Mouse (Mus musculus) forebrain, embryonic 11.5 days (tissue): Measurements from ENCODE around the gene Ssr2. TPM values are rescaled to one million over a fixed set of nuclear protein-coding genes. Genes with fewer than 3 reads are reported as not detected.

Experiments
- ATAC-seq: fragments of 200-750 bp; cut with Nextera tagmentation; replicated peaks from 2 replicates; pipeline ENCODE4 v1.8.0; 2017; ENCODE audit warnings: moderate TSS enrichment; ENCODE audit not compliant: low FRiP score
- DNase-seq: peaks from one replicate; pipeline ENCODE4 v3.0.0-alpha.2; 2017; ENCODE audit warnings: low spot score
- H3K27ac ChIP-seq: fragments of 300-500 bp; sonication (generic); 2 replicates; pipeline ENCODE4 v1.5.1; 2014; ENCODE audit warnings: low read depth, low read length
- H3K27me3 ChIP-seq: fragments of 300-500 bp; sonication (generic); 2 replicates; pipeline ENCODE4 v1.6.1; 2014; ENCODE audit warnings: mild to moderate bottlenecking, low read length, mixed read lengths; ENCODE audit not compliant: control insufficient read depth, insufficient read depth
- H3K36me3 ChIP-seq: fragments of 300-500 bp; sonication (generic); 2 replicates; pipeline ENCODE4 v1.6.1; 2014; ENCODE audit warnings: mild to moderate bottlenecking, low read length, moderate library complexity, mixed read lengths; ENCODE audit not compliant: control insufficient read depth, insufficient read depth
- H3K4me1 ChIP-seq: fragments of 300-500 bp; sonication (generic); replicated peaks from 2 replicates; pipeline ENCODE4 v1.6.1; 2014; ENCODE audit warnings: low read length, mixed read lengths; ENCODE audit not compliant: control insufficient read depth, insufficient read depth
- H3K4me2 ChIP-seq: fragments of 300-500 bp; sonication (generic); 2 replicates; pipeline ENCODE4 v1.6.1; 2014; ENCODE audit warnings: low read depth, mild to moderate bottlenecking, low read length, moderate library complexity, mixed read lengths; ENCODE audit not compliant: severe bottlenecking
- H3K4me3 ChIP-seq: fragments of 300-500 bp; sonication (generic); 2 replicates; pipeline ENCODE4 v1.5.1; 2014; ENCODE audit warnings: low read depth, low read length
- H3K9ac ChIP-seq: fragments of 300-500 bp; sonication (generic); 2 replicates; pipeline ENCODE4 v1.6.1; 2014; ENCODE audit warnings: low read length
- H3K9me3 ChIP-seq: fragments of 300-500 bp; sonication (generic); 2 replicates; pipeline ENCODE4 v1.6.1; 2016; ENCODE audit warnings: low read length, mixed read lengths; ENCODE audit not compliant: control insufficient read depth
- WGBS: fragments of 180-500 bp; shearing (Covaris S2); extraction: QIAGEN DNeasy Blood & Tissue Kit; methylation state at CpG from one replicate; pipeline ENCODE4 v1.1.7; 2014; 5-methylcytosine and 5-hydroxymethylcytosine counted together
- polyA plus RNA-seq: library from polyadenylated mRNA; unstranded; fragments of >200 nt; fragmentation: Nextera tagmentation; extraction: Ambion mirVana; gene quantifications from 2 replicates; pipeline ENCODE4 v1.2.1, GENCODE M21; 2014

Gene Ssr2
- polyA plus RNA-seq, 1 experiment from 2014 or later: 142 TPM

DNA sequence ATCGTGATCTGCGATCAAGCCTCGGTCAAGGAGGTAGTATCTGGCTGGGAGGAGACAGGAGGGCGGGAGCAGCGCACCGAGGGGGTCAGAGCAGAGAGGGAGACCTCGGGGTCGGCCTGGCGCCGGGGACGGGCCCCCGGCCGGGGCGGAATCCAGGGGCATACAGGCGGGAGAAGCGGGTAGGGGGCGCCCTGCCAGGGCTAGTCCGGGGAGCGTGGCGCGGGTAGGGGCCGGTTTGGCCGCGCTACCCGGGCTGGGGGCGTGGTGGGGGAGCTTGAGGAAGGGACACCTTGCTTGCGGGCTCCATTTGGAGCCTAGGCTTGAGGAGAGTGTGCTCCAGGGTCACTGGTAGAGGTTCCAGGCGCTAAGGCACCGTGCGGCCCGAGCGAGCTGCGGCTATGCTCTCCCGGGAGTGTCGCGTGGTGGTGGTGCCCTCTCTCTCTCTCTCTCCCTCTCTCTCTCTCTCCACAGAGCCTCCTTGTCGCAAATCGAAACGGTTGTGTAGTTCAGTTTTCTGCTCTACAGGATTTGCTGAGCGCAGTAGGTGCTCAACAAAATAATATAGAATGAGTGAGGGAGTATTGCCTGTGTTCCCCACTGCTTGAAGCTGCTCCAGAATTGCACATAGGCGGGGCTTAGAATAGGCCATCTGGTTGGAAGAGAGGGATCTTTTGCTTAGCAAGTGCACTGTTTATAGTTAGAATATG, 21.6 kb upstream of the Ssr2 start:
- no peaks in the 10 kb centered on the region for H3K27me3 ChIP-seq
- H3K27ac ChIP-seq: peak overlapping the region; percentile 93
- ATAC-seq (peak; percentile 67), DNase-seq (no peak)
- H3K4me2 ChIP-seq: peak overlapping the region; percentile 83
- H3K9me3 ChIP-seq: no peaks in the 10 kb centered on the region
- WGBS: under 1% methylated on average over 41 of the region's 41 CpGs
- peaks cover 6% of the 10 kb centered on the region; the same call in 1 of the 2 replicates for H3K4me1 ChIP-seq
- H3K36me3 ChIP-seq: peaks cover 15% of the 10 kb centered on the region
- H3K9ac ChIP-seq: peak overlapping the region; percentile 92
- H3K4me3 ChIP-seq: peak overlapping the region; percentile 84

- Histone ChIP-seq H3K27me3 (no peaks in the 10 kb centered on the region), H3K9me3 (no peaks in the 10 kb centered on the region), H3K27ac (no peak overlapping the region), H3K4me3 (no peak overlapping the region; the same call in 1 of the 2 replicates), H3K4me1 (peaks cover 6% of the 10 kb centered on the region; the same call in 1 of the 2 replicates), H3K4me2 (peak overlapping the region; percentile 83), H3K9ac (no peak overlapping the region), H3K36me3 (peaks cover 16% of the 10 kb centered on the region)
- WGBS: 82% methylated on average over 5 of the region's 5 CpGs
- DNase-seq: peak; percentile 52
- no peak for ATAC-seq
Observed at GRCm38 (mm10) chr3:88555069-88555605, 20.5 kb upstream of the Ssr2 start.

DNA sequence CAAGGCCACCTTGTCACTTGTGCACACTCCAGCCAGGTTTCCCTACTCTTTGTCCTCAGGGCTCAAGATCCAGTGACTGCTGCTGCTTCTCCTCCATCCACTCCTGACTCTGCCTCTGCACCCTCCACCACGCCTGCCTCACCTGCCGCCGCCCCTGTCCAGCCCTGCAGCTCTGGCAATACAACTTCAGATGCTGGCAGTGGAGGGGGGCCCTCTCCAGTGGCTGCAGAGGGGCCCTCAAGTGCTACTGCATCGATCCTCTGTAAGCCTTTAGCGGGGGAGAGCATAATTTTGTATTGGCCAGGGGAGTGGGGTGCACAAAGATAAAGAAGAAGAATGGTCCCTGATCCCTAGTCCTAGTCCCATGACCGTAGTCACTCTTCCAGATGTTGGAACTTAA, 19.9 kb upstream of the Ssr2 start:
- ATAC-seq: no peak
- DNase-seq: peak; percentile 48
- H3K9ac ChIP-seq: no peak overlapping the region
- H3K4me1 ChIP-seq: peaks cover 6% of the 10 kb centered on the region; the same call in 1 of the 2 replicates
- H3K36me3 ChIP-seq: peaks cover 22% of the 10 kb centered on the region
- no peaks in the 10 kb centered on the region for H3K27me3 ChIP-seq
- no peak overlapping the region for H3K27ac ChIP-seq
- H3K9me3 ChIP-seq: no peaks in the 10 kb centered on the region
- H3K4me3 ChIP-seq: no peak overlapping the region
- 97% methylated on average over 6 of the region's 6 CpGs for WGBS
- no peak overlapping the region for H3K4me2 ChIP-seq

- DNase-seq (peak; percentile 45), ATAC-seq (no peak)
- no peaks in the 10 kb centered on the region for H3K9me3 ChIP-seq
- H3K27ac ChIP-seq: no peak overlapping the region
- H3K27me3 ChIP-seq: no peaks in the 10 kb centered on the region
- peaks cover 6% of the 10 kb centered on the region; the same call in 1 of the 2 replicates for H3K4me1 ChIP-seq
- no peak overlapping the region for H3K4me2 ChIP-seq
- no peak overlapping the region for H3K4me3 ChIP-seq
- 96% methylated on average over 8 of the region's 8 CpGs for WGBS
- H3K36me3 ChIP-seq: peaks cover 25% of the 10 kb centered on the region
- H3K9ac ChIP-seq: no peak overlapping the region
Observed at GRCm38 (mm10) chr3:88556616-88557015, 19.1 kb upstream of the Ssr2 start.

DNA sequence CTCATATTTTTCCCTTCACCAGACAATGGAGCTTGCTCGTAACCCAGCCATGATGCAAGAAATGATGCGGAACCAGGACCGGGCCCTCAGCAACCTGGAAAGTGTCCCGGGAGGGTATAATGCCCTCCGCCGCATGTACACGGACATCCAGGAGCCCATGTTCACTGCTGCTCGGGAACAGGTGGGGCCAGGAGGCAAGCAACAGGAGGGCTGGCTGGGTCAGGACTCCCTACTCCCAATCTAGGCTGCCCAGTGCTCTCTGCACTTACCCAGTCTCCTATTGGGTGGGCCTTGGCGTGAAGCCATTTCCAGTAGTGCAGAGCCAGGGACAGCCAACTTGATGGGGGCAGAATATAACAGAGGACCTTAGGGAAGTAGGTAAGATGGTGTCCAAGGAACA, 16.1 kb upstream of the Ssr2 start:
- H3K4me3 ChIP-seq: no peak overlapping the region
- H3K4me1 ChIP-seq: peaks cover 3% of the 10 kb centered on the region; the same call in 1 of the 2 replicates
- no peaks in the 10 kb centered on the region for H3K27me3 ChIP-seq
- no peaks in the 10 kb centered on the region for H3K9me3 ChIP-seq
- H3K27ac ChIP-seq: no peak overlapping the region
- H3K36me3 ChIP-seq: peaks cover 33% of the 10 kb centered on the region
- no peak for DNase-seq
- H3K4me2 ChIP-seq: no peak overlapping the region
- WGBS: 92% methylated on average over 9 of the region's 9 CpGs
- no peak overlapping the region for H3K9ac ChIP-seq
- ATAC-seq: no peak

- Histone ChIP-seq H3K9ac (no peak overlapping the region), H3K4me2 (no peak overlapping the region), H3K4me3 (no peak overlapping the region), H3K9me3 (no peaks in the 10 kb centered on the region), H3K27me3 (no peaks in the 10 kb centered on the region), H3K4me1 (no peaks in the 10 kb centered on the region; the same call in 1 of the 2 replicates), H3K36me3 (peaks cover 37% of the 10 kb centered on the region), H3K27ac (no peak overlapping the region)
- peak; percentile 55 for DNase-seq
- no peak for ATAC-seq
- 74% methylated on average over 4 of the region's 4 CpGs for WGBS
Observed at GRCm38 (mm10) chr3:88561989-88562388, 13.7 kb upstream of the Ssr2 start.

DNA sequence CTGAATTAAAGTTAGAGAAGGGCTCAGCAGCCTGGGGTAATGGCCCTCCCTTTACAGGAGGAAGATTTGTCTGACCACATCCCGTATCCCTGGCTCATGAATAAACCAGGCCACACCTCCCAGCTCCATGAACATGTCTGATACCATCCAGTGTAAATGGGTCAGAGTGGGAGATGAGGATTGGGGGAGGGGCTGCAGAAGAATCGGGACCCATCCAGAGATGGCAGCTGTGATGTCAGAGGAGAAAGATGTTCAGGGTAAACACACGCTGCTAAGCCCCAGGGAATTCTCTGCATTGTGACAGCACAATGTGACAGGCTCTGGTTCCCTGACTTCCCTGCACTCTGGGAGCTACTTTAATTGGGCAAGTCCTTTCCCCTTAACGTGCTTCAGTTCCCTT, 12.2 kb upstream of the Ssr2 start:
- ATAC-seq (no peak), DNase-seq (no peak)
- 78% methylated on average over 4 of the region's 4 CpGs for WGBS
- Histone ChIP-seq H3K4me3 (no peak overlapping the region), H3K4me1 (no peaks in the 10 kb centered on the region), H3K9ac (no peak overlapping the region), H3K27ac (no peak overlapping the region), H3K27me3 (no peaks in the 10 kb centered on the region), H3K9me3 (no peaks in the 10 kb centered on the region), H3K4me2 (no peak overlapping the region), H3K36me3 (peaks cover 37% of the 10 kb centered on the region)

DNA sequence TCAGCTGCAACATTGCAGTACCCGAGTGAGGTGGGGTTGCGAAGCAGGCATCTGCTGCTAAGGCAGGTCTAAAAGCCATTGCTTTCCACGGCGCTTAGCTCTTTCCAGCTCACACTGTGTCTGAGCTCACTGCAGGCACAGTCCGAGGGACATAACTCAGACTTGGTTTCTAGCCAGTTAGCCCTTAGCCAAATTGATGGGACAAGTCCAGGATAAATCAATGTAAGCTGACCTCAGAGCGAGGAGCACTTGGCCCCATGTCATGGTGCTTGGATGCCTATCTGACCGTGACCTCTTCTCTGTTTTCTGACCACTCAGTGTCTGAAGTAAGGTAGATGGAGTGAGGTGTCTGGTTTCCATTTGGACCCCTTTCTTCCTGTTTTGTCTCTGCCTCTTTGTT, 11.7 kb upstream of the Ssr2 start:
- no peak for ATAC-seq
- no peak overlapping the region for H3K27ac ChIP-seq
- no peak for DNase-seq
- 93% methylated on average over 7 of the region's 7 CpGs for WGBS
- H3K27me3 ChIP-seq: no peaks in the 10 kb centered on the region
- peaks cover 37% of the 10 kb centered on the region for H3K36me3 ChIP-seq
- H3K4me2 ChIP-seq: no peak overlapping the region
- no peaks in the 10 kb centered on the region for H3K4me1 ChIP-seq
- H3K9ac ChIP-seq: no peak overlapping the region
- no peak overlapping the region for H3K4me3 ChIP-seq
- no peaks in the 10 kb centered on the region for H3K9me3 ChIP-seq

- H3K27me3 ChIP-seq: no peaks in the 10 kb centered on the region
- H3K9ac ChIP-seq: no peak overlapping the region
- no peaks in the 10 kb centered on the region for H3K9me3 ChIP-seq
- no peak overlapping the region for H3K27ac ChIP-seq
- H3K4me3 ChIP-seq: no peak overlapping the region
- 97% methylated on average over 3 of the region's 3 CpGs for WGBS
- no peak for ATAC-seq
- DNase-seq: no peak
- H3K36me3 ChIP-seq: peaks cover 27% of the 10 kb centered on the region
- no peaks in the 10 kb centered on the region for H3K4me1 ChIP-seq
- no peak overlapping the region for H3K4me2 ChIP-seq
Observed at GRCm38 (mm10) chr3:88566116-88566515, 9.6 kb upstream of the Ssr2 start.
